Mouse (Mus musculus) ZHBTc4 (cell line): Measurements from ENCODE around the gene Krt14.
A peak's percentile ranks its signal among the peaks of the same experiment; 100 is the strongest.
"Not testable (repeated sequence)": the region's sequence is repeated elsewhere in the genome, so short reads cannot be mapped to it uniquely, and the experiment has no call there.

Experiments
- DNase-seq: peaks from one replicate; pipeline ENCODE4 v3.0.0-alpha.2; 2011; ENCODE audit warnings: low read depth, low spot score

Krt14 gene

DNA sequence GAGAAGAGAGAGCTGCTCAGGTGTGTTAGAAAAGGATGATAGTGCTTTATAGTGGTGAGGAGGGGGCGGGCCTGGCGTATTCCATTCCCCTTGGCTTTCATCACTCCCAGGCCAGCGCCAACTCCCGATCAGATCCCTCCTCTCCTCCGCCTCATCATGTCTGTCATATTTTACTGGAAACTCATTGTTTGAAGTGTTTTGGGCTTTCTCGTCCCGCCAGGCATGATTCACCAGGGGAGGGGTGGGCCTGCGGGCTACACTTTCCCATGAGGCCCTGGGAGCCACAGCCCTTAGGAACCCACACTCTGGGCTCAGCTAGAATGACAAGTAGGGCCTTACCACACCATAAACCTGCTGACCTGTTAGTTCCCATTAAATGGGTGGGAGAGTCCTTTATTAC, at the start of gene Krt14:
Gene Krt14 (minus strand): TSS at position 51 of the 400 bp plus-strand sequence.
- DNase-seq = no peak

DNA sequence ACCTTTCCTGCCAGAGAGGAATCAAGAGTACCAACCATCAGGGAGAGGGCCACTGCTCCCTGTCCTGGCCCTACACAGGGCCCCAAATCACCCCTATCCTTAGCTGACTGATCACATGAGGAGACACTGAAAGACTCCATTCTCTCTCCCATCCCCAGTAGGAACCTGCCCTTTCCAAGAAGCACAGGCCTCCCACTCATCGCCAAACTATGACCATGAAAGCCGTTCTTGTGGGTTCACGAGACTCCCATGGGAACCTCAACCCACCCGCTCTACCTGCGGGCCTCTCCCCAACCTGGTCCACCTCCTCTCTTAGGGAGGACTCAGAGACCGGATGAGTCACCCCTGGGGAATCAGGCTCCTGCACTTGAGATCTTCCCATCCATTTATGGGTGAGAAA, 48.2 kb upstream of the Krt14 start:
- no peak for DNase-seq

DNA sequence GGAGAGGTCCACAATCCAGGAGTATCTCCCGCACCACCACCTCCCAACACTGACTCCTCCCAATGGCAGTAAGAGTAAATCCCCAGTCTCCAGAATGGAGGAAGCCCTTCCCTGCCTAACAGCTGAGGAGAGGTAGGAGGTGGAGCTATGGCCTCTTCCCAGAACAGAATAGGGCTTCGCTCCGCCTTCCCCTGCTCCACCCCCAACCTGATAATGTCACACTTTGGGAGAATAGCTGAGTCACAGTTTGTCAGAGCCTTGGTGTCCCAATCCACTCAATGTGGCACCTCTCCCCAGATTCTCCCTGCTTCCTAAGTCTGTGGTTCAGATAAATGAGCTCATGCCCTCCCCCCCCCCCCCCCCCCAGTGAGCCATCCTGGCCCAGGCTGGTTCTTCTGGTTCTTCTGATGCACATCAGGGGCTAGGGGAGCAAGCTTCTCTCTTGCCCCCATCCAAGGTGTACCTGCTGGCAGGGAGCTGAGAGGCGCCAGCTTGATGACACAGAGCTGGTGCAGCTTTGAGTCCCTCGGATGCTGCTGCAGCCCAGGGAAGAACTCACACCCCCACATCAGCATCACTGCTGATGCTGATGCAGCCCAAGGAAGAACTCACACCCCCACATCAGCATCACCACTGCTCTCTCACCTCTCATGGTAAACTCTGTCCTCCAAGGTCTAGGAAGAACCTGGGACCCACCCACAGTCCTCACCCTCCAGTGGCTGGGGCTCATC, 47.2 kb upstream of the Krt14 start:
- DNase-seq = peak; percentile 71

DNA sequence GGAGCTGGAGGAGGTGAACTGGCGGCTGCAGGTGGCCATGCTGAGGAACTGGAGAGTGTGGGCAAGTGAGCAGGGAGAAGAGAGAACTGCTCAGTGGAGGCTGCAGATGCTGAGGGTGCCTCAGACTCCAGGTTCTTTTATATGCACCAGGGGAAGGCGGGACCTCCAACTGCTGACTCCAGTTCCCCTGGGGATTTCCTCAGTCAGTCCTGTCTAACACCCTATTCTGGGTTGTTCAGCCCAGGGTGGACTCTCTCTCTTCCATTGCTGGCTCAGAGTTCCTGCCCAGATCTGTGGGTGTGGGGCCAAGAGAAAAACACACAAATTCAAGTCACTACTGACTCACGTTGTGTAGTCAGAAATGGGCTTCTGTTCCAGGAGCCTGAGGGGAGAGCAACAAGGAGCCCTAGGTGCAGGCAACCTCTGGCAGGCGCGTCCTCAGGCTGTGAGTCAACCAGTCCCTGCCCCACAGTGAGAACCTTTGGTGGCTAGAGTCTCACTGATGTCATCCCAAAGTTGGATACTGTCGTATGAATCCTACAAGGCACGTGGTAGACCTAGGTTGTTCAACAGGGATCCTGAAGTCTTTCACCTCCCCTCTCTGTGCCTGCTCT, 41.6 kb upstream of the Krt14 start, which contains the start of gene Krt16:
Gene Krt16 (minus strand): TSS at position 51 of the 614 bp plus-strand sequence.
- DNase-seq = no peak

DNA sequence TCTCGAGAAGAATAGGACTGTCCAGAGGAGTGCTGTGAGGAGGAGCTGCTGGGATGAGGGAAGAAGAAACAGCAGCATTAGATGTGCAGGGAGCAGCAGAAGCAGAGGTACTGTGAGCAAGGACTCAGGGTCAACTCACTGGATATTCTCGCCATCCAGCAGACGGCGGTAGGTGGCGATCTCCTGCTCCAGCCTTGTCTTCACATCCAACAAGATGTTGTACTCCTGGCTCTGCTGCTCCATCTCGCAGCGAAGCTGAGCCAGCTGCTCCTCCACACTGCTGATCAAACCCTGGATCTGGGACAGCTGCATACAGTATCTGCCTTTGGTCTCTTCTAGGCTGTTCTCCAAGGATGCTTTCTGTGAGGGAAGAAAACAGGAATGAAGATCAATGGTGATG, 39.1 kb upstream of the Krt14 start:
- DNase-seq = not testable (repeated sequence)

DNA sequence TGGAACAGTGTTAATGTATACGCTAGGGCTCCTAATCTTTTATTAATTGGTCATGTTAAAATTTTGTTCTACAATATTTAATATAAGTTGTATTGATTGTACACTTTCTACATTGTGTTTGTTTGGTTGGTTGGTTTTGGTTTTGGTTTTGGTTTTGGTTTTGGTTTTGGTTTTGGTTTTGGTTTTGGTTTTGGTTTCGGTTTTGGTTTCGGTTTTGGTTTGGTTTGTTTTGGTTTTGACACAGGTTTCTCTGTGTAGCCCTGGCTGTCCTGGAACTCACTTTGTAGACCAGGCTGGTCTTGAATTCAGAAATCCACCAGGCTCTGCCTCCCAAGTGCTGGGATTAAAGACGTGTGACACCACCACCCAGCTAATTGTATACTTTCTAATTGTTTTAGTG, 32.9 kb upstream of the Krt14 start:
- DNase-seq = not testable (repeated sequence)

DNA sequence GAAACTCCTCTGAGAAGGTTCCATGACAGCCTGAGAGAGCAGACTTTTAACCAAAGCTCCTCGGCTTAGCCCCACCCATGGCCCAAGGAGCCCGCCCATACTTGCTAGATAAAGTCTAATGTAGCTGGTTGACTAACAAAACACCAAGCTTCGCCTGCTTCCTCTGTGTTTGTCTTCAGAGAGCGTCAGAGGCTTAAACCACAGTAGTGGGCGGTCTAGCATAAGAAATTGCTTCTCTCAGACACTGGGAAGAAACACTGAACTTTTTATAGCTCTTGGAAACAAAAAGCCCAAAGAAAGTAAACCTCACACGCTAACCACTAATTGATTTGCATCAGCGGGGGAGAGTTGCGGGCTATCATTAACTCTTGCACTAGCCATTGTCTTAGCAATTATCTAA, 14.4 kb upstream of the Krt14 start:
- DNase-seq = peak; percentile 60

DNA sequence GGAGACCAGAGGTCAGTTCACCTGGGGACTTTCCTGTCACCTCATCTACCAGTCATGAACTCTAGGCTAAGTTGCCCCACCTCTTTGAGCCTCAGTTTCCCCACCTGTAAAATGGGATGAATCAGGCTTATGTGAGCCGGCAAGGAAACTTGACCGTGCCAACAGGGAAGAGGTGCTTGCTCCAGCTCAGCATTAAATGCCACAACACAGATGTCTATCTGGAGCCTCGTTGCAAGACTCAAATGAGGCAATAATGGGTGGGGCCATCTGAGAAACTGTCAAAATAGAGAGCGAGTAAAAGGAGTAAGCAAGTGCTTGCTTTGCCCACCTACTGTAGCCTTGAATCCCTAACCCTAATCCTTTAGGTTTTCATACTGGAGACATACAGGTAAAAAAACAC, 12.0 kb upstream of the Krt14 start:
- no peak for DNase-seq

DNA sequence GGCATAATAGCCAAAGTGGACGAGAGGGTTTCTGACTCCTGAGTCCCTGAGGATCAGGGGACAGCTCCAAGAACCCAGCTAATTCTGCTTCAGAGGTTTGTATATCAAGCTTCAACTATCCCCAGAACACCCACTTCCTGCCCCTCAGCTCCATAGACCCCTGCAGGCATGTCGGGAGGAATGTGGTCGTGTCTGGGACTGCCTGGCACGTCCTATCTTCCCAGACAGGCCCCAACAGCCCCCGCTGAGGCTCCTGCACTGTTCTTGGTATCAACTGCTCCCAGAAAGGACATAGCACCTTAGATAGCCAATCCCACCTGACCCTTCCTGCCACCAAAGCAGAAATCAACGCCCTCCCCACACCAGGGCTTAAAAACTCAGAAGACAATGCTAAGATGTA, 1.2 kb upstream of the Krt14 start:
- DNase-seq = no peak

DNA sequence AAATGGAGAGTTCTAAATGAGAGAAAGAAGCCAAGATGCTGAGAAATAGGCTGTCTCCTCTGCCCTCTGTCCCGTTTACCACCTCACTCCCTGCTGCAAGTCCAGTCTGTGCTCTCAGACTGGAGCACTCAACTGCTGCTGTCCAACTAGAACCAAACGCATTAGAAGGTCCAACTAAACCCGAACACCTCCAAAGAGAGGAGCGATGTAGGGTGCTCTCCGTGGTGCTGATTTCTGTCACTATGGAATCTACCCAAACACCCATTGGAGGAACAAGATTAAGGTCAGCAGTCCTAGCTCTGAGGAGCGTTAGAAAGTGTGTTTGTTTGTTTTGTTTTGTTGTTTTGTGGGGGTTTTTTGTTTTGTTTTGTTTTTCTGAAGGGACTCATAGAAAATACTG, 3.9 kb downstream of the Krt14 start:
- peak; percentile 79 for DNase-seq

DNA sequence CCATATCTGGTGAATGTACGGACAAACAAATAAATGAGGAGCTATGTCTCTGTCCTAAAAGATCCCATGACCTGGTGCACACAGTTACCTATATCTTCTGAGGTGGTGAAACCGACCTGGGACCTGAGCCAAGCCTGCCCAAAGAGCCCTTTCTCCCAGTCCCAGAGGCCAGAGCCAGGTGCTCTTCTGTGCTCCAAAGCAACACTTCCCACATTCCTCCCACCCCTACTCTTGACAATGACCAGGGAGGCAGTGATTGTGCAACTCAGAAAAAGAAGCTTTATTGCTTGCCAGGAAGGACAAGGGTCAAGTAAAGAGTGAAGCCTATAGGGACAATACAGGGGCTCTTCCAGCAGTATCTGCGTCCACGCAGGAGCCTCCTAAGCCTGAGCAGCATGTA, 4.4 kb downstream of the Krt14 start:
- DNase-seq = no peak

DNA sequence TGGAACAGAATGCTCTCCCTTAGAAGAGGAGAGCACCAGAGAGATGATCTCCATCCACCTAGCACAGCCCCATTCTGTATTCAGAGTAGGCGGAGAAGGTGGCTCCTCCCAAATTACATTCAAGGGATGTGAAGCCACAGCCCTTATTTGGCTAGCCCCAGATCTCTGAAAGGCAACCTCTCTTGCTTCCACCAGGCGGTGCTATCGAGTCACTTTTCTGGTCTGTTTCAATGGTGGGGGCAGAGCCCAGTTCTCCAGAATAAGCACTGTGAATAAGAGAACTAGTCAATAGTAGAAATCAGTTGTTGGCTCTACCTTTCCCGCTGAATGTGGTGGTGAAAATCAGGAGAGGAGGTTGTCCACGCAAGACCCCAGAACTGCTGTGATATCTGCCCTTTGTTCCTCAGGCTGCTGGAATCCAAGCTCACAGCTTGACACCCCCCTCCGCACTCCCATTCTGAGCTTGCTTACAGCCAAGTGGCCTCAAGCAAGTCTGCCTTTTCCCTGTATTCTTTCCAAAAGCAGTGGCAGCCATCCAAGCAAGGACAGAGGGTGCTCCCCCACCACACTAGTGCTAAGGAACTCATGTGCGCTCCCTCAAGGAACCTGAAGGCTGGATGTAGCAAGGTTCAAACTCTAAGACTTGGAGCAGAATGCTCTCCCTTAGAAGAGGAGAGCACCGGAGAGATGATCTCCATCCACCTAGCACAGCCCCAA, 7.1 kb downstream of the Krt14 start:
- peak; percentile 90 for DNase-seq

DNA sequence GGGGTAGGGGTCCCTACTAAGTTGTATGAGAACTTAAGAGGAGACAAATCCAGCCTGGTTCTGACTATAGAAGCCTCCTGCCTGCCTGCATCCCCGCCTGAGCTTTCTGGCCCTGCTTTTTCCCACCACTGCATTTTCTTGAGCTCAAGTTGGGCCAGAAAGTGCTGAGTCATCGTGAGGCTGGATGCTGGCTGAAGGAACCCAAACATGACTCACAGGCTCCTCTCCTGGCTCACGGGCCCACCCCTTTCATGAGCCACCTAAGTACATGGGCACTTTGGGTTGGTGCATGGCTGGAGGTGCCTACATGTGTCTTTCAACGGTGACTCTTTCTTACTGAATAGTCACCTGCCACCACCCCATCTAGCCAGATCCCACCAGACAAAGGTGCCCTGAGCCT, 8.7 kb downstream of the Krt14 start:
- peak; percentile 74 for DNase-seq

DNA sequence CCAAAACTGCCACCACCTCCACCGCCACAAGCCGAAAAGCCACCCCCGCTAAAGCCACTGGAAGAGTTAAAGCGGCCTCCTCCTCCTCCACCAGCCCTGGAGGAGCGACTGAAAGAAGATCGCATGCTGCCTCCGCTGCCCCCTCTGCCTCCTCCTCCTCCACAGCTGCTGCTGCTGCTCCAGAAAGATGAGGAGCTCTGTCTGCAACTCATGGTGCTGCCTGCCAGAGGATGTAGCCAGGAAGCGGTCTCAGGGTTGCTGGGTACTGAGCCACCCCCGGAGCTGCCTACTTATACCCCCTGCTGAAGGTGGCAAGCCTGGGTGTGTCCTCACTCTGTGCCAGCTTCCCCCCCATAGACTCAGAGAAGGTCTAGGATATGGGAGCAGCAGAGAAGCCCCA, 14.4 kb downstream of the Krt14 start, which contains the start of gene Krt9:
Gene Krt9 (minus strand): TSS at position 255 of the 400 bp plus-strand sequence.
- DNase-seq = no peak

DNA sequence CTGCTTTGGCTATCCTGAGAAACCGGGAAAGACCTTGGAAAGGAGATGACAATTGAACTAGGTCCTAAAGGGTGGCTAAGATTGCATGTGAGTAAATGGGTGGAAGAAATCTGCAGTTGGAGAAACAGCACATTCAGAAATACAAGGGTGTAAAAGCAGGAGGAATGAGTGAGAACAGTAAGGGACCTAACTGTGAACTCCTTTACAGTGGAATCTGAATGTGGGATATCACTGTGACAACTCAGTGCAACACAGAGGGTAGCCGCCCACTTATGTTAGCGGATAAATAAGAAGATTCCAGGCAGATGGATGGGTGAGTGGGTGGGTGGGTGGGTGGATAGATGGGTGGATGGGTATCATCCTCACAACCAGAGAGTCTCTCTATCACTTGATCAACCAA, 15.5 kb downstream of the Krt14 start:
- no peak for DNase-seq

DNA sequence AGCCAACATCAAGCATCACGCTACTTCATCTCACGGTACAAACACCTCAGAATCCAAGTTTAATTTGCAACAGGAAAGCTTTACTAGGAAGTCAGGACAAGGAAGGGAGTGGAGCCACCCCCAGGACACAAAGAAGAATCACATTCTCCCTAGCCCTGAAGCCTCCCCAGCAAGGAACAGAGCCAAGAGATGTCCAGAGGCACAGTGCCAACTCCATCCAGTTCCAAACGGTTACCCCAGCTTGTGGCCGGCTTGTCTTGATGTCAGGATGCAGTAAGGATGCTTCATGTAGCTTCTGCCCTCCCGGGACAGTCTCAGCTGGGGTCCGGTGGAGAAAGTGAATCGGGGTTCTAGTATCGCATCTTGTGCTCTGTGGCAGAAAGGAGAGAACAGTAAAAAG, 20.6 kb downstream of the Krt14 start:
- DNase-seq = no peak

DNA sequence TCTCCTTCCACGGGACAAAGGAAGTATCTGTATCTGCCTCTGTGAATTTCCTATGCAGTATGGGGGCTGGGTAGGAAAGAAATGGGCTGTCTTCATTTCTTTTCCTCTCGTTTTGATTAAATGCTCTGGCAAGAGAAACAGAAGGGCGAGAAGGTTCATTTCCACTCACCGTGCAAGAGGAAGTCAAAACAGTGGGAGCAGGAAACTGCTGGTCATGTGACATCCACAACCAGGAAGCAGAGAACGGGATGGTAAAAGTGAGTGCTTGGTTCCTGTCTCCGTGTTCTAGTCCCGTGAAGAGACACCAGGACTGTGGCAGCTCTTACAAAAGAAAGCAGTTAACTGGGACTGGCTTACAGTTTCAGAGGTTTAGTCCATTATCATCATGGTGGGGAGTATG, 25.6 kb downstream of the Krt14 start:
- DNase-seq = no peak

DNA sequence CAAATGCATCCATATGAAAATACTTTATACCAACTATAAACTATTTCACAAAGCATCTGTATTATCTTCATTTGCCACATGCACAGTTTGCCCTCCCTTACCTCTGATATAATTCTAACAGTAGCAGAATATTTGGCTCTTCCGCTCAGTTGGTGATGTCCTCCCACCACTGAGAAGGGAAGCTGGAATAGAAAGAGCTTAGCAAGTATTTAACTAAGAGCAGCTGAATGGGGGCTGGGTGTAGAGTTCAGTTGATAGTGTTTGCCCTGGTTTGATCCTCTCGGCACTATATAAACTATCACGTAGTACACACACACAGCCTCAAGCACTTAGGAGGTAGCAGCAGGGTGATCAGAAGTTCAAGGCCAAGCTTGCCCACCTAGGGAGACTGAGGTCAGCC, 28.1 kb downstream of the Krt14 start:
- no peak for DNase-seq

DNA sequence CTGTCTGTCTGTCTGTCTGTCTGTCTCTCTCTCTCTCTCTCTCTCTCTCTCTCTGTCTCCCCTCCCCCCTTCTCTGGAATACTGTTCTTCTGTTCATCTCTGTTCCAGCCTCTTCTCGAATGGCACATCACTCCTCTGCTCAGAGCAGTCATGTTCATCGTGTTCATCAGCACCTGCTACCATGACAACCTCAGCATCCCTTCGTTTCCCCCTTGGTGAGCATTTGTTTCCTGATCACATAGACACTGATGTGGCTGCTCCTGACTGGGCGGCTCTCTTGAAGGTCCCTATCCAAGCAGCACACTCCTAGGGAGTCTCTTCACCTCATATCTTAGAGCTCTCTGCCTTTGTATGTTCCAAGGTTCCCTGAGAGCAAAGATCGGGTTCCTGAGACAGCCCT, 29.0 kb downstream of the Krt14 start:
- DNase-seq = no peak

DNA sequence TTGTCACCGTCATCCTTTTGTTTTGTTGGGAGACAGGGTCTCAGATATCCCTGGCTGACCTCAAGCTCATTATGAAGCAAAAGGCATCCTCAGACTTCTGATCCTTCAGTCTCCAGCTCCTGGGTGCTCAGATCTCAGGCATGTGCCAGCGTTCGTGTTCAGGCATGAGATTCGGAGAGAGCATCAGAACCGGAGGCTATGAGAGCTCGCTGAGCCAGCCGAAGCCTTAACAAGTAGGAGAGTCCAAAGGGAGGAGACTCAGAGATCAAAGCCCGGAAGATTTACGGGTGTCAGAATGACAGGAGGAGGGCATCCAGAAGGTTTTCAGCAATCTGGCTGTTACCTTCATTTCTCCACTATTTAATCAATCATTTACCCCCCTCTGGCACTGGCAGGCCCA, 30.6 kb downstream of the Krt14 start:
- no peak for DNase-seq

DNA sequence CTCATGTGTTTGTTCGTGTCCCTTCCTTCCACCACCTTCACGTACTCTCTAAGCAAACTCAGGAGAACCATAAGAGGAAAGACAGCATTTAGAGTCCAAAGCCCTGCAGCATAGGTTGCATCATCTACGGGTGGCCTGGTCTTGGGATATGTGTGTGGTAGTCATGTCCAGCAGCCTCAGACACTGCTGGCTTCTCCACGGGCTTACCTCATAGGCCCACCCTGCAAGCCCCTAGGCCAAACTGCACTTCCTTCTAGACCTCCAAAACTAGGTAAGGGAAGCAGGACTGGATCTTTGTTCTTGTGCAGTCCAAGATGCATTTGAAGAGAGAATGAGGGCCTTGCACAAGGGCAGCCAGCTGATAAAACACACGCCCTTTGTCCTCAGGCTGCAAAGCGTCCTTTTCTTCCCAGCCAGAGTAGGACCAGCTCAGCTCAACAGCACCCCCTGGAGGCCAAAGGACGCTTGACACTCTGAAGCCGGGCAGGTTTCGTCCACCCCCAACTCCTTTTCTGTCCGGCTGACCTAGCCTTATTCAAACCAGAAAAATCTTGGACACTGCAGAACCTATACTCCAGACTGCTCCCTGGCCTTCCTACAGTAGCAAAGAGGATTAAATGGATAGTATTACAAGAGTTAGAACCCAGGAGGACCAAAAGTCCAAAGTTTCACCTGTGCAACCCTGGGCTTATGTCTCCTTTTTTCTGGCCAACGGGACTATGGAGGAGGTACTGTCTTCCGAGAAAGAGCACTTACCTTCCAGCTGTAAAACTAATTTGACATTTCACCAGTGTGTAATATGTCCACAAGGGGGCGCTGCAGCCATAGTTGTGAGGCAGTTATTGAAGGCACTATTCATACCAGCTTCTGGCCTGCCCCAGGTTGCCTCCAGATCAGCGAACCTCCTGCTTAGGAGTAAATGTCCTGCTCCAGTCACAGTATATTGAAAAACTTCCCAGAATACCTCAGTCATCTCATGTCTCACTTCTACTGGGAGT, 38.3 kb downstream of the Krt14 start:
- DNase-seq = peak; percentile 85
